Mouse (Mus musculus): ENCODE measurements around the gene Stox1.

Gene Stox1

DNA sequence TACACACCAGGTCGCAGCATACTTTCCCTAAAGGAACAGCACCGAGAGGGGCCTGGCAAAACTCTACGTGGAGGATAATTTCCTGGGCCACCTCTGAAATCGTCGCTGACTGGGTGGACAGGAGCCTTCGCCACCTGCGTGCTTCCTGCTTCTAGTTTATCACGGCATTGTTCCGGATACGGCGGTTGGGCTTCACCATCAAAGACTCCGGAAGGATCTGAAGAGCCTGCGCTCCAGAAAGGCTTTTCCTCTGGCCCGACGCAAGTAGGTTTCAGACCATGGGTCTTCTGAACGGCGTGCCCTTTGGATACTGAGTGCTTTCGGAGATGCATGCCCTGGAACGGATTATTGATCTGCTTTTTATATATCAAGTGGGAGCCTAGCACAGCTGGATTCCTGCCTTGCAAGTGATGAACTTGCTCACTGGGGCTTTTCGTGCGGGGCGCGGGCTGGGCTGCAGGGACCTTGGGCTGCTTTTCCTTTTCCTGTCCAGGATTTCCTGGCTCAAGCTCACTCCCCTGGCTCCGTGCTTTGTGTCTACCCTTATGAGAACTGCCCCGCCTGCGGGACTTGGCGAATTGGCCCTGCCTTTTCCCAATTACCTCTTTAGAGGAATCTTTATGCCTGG is 60.9 kb downstream of the Stox1 start:
- no peak for DNase-seq (ENCODE audit: low read depth, low spot score)

- no peak for DNase-seq (ENCODE audit: low read depth, low spot score)
Measured at GRCm38 (mm10) chr10:62664171-62664570, 61.8 kb downstream of the Stox1 start.

GRCm38 (mm10) chr10:62656711-62657110 is 69.2 kb downstream of the Stox1 start:
- DNase-seq (ENCODE audit: low read depth, low spot score), result no peak

DNA sequence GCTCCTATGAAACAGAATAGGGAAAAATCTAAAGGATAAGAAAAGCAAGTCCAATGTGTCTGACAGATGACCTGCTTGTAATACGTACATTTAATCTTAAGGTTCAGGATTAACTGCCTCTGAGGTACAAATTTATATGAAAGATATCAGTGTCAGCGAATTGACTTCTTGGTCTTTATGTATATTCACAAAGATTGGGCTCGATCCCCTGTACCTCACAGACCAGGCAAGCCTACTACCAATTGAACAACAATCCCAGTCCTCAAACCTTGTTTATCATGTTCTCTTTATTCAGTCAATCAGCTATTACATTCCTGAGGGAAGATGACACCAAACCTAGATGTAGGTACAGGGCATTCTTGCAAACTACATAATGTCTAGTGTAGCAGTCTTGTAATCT is 74.0 kb downstream of the Stox1 start:
- DNase-seq (ENCODE audit: low read depth, low spot score), result no peak

DNA sequence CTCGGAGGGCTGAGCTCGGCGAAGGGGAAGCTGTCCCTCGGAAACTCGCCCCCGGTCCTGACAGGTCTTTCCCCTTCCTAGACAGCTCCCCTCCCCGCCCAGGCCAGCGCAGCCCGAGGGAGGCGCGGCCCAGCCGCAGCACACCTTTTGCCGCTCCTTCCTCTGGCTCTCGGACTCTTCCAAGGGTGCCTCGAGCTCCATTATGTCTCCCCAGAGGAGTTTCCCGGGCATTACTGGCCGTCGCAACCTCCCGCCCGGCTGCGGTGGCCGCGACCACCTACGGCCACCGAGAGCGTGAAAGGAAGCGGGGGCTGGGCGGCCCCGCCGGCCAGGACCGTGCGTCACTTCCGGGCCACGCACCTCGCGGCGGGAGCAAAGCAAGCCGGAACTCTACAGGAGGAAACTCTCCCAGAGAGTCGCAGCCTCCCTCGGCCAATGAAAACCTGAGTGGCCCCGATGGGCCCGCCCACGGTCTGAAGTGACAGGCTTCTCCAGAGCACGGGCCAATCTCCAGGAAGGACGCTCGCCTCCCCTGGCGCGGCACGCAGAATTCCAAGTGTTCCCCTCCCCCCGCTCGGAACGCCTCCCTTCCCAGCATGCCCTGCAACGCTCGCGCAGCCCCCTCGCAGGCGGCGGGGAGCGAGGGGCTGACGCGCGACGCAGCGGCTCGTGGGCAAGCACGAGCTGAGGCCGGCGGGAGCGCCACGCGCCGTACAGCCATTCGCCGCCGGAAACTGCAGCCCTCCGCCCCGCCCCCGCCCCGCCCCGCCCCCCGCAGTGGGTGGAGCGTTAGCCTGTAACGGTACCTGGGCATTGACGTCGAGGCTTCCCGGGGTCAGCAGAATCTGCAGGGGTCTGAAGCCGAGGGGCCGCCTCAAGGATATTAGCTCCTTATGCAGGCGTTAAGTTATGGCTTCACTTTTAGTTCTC is 74.8 kb downstream of the Stox1 start, which contains the start of gene Ddx50:
TSS of gene Ddx50 (minus strand) at position 338 of the 930 bp plus-strand sequence.
- peak; percentile 99 for DNase-seq (ENCODE audit: low read depth, low spot score)

DNA sequence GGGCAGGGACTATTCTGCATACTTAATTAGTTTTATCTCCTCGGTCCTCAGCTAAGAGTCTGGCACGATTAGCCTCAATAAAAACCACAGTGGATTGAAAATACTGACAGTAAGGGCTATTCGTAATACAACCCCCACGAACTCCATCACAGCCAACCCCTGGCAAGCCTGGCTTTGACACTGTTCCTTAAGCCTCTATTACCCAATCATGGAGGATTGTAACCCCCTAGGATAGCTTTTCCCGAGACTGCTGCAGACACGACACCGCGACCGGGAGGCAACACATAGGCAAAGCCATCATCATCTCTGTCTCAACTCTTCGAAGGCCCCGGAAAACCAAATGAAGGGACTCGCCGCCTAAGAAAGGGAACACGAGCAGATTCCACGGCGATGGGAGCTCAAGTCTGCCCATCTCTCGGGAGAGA is 75.6 kb downstream of the Stox1 start:
- DNase-seq (ENCODE audit: low read depth, low spot score), result no peak
